Mouse (Mus musculus) adrenal gland, postnatal 10 days (tissue): Measurements from ENCODE around the gene Acta2. TPM values are rescaled to one million over a fixed set of nuclear protein-coding genes. Genes with fewer than 3 reads are reported as not detected.

Source experiments
- DNase-seq: peaks from one replicate; pipeline ENCODE4 v3.0.0; 2021; ENCODE audit warnings: mixed read lengths
- total RNA-seq, 2 experiments: library from RNA; stranded (reverse); gene quantifications; 2 replicates each; pipeline ENCODE4 v1.2.3; 2021

Acta2 gene
- total RNA-seq, 2 experiments from 2014 or later: 69.7 to 135 TPM

GRCm38 (mm10) chr19:34192008-34192963 is 63.1 kb downstream of the Acta2 start, which contains the start of gene Stambpl1:
Gene Stambpl1 (plus strand): TSS chr19:34192229.
- DNase-seq: peak; percentile 85

DNA sequence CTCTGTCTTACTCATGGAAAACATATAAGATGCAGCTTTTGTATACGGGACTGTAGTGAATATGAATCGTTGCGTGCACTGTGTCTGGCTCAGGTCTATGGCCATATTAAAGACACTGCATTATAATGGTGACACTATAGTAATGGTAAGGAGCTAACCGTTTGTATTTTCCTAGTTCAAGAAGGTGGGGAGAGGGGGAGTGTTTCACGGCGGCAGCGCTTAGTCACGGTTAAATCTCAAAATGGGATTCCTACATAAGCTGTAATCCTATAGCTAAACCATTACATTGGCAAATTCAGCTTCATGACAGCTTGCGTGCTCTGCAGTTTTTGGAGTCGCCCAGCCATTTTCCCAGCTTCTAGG is 63.8 kb downstream of the Acta2 start:
- no peak for DNase-seq

Other genes starting within 250 kb of the Acta2 start
- gene Lipk, start 247.3 kb downstream of the Acta2 start, total RNA-seq: under 1 TPM; 0.21 to 0.36 TPM
- not detected for gene Lipn, start 188.2 kb downstream of the Acta2 start, total RNA-seq
- gene Lipm, start 154.7 kb downstream of the Acta2 start, total RNA-seq: not detected
- gene Ankrd22, start 89.5 kb downstream of the Acta2 start, total RNA-seq: under 1 TPM in 1 of 2 experiments, not detected in 1; 0.12 TPM
- 1 to 10 TPM; 4.8 to 6.6 TPM for gene Stambpl1, start 63.4 kb downstream of the Acta2 start, total RNA-seq
- gene Fas, start 35.1 kb upstream of the Acta2 start, total RNA-seq: 10 to 100 TPM; 12.1 to 18.2 TPM
- gene Ch25h, start 219.6 kb upstream of the Acta2 start, total RNA-seq: under 1 TPM; 0.55 to 0.57 TPM